Mouse (Mus musculus) kidney, postnatal 0 days (tissue): ENCODE measurements around the gene Armh3. TPM values are rescaled to one million over a fixed set of nuclear protein-coding genes. Genes with fewer than 3 reads are reported as not detected.

Experiments
- ATAC-seq: fragments of 200-750 bp; cut with Nextera tagmentation; replicated peaks from 2 replicates; pipeline ENCODE4 v1.8.0; 2017; ENCODE audit warnings: low read depth, moderate number of reproducible peaks, moderate TSS enrichment, moderate library complexity; ENCODE audit not compliant: low FRiP score
- DNase-seq: peaks from one replicate; pipeline ENCODE4 v3.0.0-alpha.2; 2016; ENCODE audit warnings: low spot score
- H3K27ac ChIP-seq: fragments of 300-500 bp; sonication (generic); 2 replicates; pipeline ENCODE4 v1.5.1; 2014; ENCODE audit warnings: mild to moderate bottlenecking
- H3K27me3 ChIP-seq: fragments of 300-500 bp; sonication (generic); 2 replicates; pipeline ENCODE4 v1.6.1; 2014; ENCODE audit warnings: low read length, mixed read lengths; ENCODE audit not compliant: insufficient read depth
- H3K36me3 ChIP-seq: fragments of 300-500 bp; sonication (generic); 2 replicates; pipeline ENCODE4 v1.6.1; 2014; ENCODE audit warnings: low read length, mixed read lengths; ENCODE audit not compliant: insufficient read depth
- H3K4me1 ChIP-seq: fragments of 300-500 bp; sonication (generic); replicated peaks from 2 replicates; pipeline ENCODE4 v1.6.1; 2014; ENCODE audit warnings: antibody characterized with exemption, low read length, mixed read lengths; ENCODE audit not compliant: insufficient read depth
- H3K4me2 ChIP-seq: fragments of 300-500 bp; sonication (generic); 2 replicates; pipeline ENCODE4 v1.6.1; 2014; ENCODE audit warnings: mild to moderate bottlenecking, low read length, moderate library complexity, mixed read lengths
- H3K4me3 ChIP-seq: fragments of 300-500 bp; sonication (generic); replicated peaks from 2 replicates; pipeline ENCODE4 v1.5.1; 2014; ENCODE audit warnings: low read depth, low read length
- H3K9ac ChIP-seq: fragments of 300-500 bp; sonication (generic); 2 replicates; pipeline ENCODE4 v1.6.1; 2014; ENCODE audit warnings: low read depth, low read length
- H3K9me3 ChIP-seq: fragments of 300-500 bp; sonication (generic); replicated peaks from 2 replicates; pipeline ENCODE4 v1.6.1; 2016; ENCODE audit warnings: low read length, inconsistent platforms, mixed read lengths
- CTCF ChIP-seq: IDR thresholded peaks from 2 replicates; pipeline ENCODE4 v1.5.1; 2016; ENCODE audit warnings: antibody characterized with exemption, low read depth, mild to moderate bottlenecking, moderate library complexity
- WGBS: fragments of 180-500 bp; shearing (Covaris S2); extraction: QIAGEN DNeasy Blood & Tissue Kit; methylation state at CpG from one replicate; pipeline ENCODE4 v1.1.7; 2014; 5-methylcytosine and 5-hydroxymethylcytosine counted together
- polyA plus RNA-seq: library from polyadenylated mRNA; unstranded; fragments of >200 nt; fragmentation: Nextera tagmentation; extraction: Ambion mirVana; gene quantifications from 2 replicates; pipeline ENCODE4 v1.2.1, GENCODE M21; 2015

Gene Armh3
- polyA plus RNA-seq, 1 experiment from 2014 or later: 13.2 TPM

- H3K4me3 ChIP-seq: no peak overlapping the region
- TF ChIP-seq CTCF: no peak
- no peaks in the 10 kb centered on the region for H3K9me3 ChIP-seq
- no peak overlapping the region for H3K9ac ChIP-seq
- H3K27me3 ChIP-seq: no peaks in the 10 kb centered on the region
- H3K27ac ChIP-seq: no peak overlapping the region
- no peaks in the 10 kb centered on the region for H3K36me3 ChIP-seq
- DNase-seq (no peak), ATAC-seq (no peak)
- no peak overlapping the region for H3K4me2 ChIP-seq
- 82% methylated on average over 5 of the region's 5 CpGs for WGBS
- no peaks in the 10 kb centered on the region for H3K4me1 ChIP-seq
These were observed 97.5 kb downstream of the Armh3 start for GRCm38 (mm10) chr19:45900836-45901235.

- ATAC-seq: no peak
- Histone ChIP-seq H3K4me1 (no peaks in the 10 kb centered on the region), H3K9me3 (no peaks in the 10 kb centered on the region), H3K4me3 (no peak overlapping the region), H3K36me3 (peaks cover 3% of the 10 kb centered on the region; the same call in 1 of the 2 replicates), H3K27ac (no peak overlapping the region), H3K4me2 (no peak overlapping the region), H3K9ac (no peak overlapping the region), H3K27me3 (no peaks in the 10 kb centered on the region)
- 100% methylated on average over 1 of the region's 1 CpGs for WGBS
- no peak for TF ChIP-seq CTCF
- no peak for DNase-seq
These were observed 102.6 kb downstream of the Armh3 start for GRCm38 (mm10) chr19:45895726-45896125.

GRCm38 (mm10) chr19:45882056-45882455 is 116.2 kb downstream of the Armh3 start:
- H3K9ac ChIP-seq: no peak overlapping the region
- H3K4me2 ChIP-seq: no peak overlapping the region
- no peak overlapping the region for H3K4me3 ChIP-seq
- H3K4me1 ChIP-seq: no peaks in the 10 kb centered on the region
- H3K27me3 ChIP-seq: no peaks in the 10 kb centered on the region
- no peaks in the 10 kb centered on the region for H3K9me3 ChIP-seq
- WGBS: 59% methylated on average over 3 of the region's 3 CpGs
- ATAC-seq (no peak), DNase-seq (no peak)
- H3K36me3 ChIP-seq: peaks cover 15% of the 10 kb centered on the region
- no peak overlapping the region for H3K27ac ChIP-seq
- no peak for TF ChIP-seq CTCF

GRCm38 (mm10) chr19:45873320-45873719 is 125.0 kb downstream of the Armh3 start:
- no peaks in the 10 kb centered on the region for H3K27me3 ChIP-seq
- no peak for ATAC-seq
- 41% methylated on average over 1 of the region's 1 CpGs for WGBS

GRCm38 (mm10) chr19:45855284-45855920 is 142.9 kb downstream of the Armh3 start:
- 64% methylated on average over 8 of the region's 8 CpGs for WGBS

More at GRCm38 (mm10) chr19:45873320-45873719, 125.0 kb downstream of the Armh3 start:
- Histone ChIP-seq H3K4me3 (no peak overlapping the region), H3K9me3 (no peaks in the 10 kb centered on the region), H3K27ac (no peak overlapping the region), H3K9ac (no peak overlapping the region), H3K4me2 (no peak overlapping the region), H3K4me1 (0 out of 2 replicates have a peak, but pooled peaks cover 2% of the 10 kb centered on the region), H3K36me3 (no peaks in the 10 kb centered on the region)
- no peak for DNase-seq
- no peak for TF ChIP-seq CTCF

GRCm38 (mm10) chr19:45854521-45854920 is 143.8 kb downstream of the Armh3 start:
- Histone ChIP-seq H3K36me3 (no peaks in the 10 kb centered on the region), H3K27me3 (no peaks in the 10 kb centered on the region), H3K9me3 (no peaks in the 10 kb centered on the region), H3K9ac (no peak overlapping the region), H3K4me3 (no peak overlapping the region), H3K4me1 (no peaks in the 10 kb centered on the region), H3K27ac (no peak overlapping the region), H3K4me2 (no peak overlapping the region)
- DNase-seq (no peak), ATAC-seq (no peak)
- 71% methylated on average over 7 of the region's 7 CpGs for WGBS
- TF ChIP-seq CTCF: no peak

More at GRCm38 (mm10) chr19:45855284-45855920, 142.9 kb downstream of the Armh3 start:
- H3K9ac ChIP-seq: no peak overlapping the region
- DNase-seq (no peak), ATAC-seq (no peak)
- no peak for TF ChIP-seq CTCF
- no peak overlapping the region for H3K4me3 ChIP-seq
- no peaks in the 10 kb centered on the region for H3K36me3 ChIP-seq
- H3K9me3 ChIP-seq: no peaks in the 10 kb centered on the region
- H3K27ac ChIP-seq: no peak overlapping the region
- no peaks in the 10 kb centered on the region for H3K27me3 ChIP-seq
- H3K4me1 ChIP-seq: no peaks in the 10 kb centered on the region
- no peak overlapping the region for H3K4me2 ChIP-seq

- Histone ChIP-seq H3K27me3 (no peaks in the 10 kb centered on the region), H3K4me3 (no peak overlapping the region), H3K4me1 (no peaks in the 10 kb centered on the region), H3K4me2 (no peak overlapping the region), H3K9ac (no peak overlapping the region), H3K36me3 (no peaks in the 10 kb centered on the region), H3K27ac (no peak overlapping the region), H3K9me3 (no peaks in the 10 kb centered on the region)
- no peak for ATAC-seq
- 89% methylated on average over 4 of the region's 4 CpGs for WGBS
- TF ChIP-seq CTCF: no peak
- DNase-seq: no peak
These were observed 150.6 kb downstream of the Armh3 start for GRCm38 (mm10) chr19:45847733-45848093.
